In genomic region chr2:102699921-102700320, GRCm38 (mm10) we compare ENCODE assay signal across 35 mouse cellular contexts. TPM values are rescaled to one million over a fixed set of nuclear protein-coding genes. Genes with fewer than 3 reads are reported as not detected.
"Had no signal": no experiment of that assay in that cellular context is flagged by ENCODE, and none has a peak within 500 bp of the region (broad histone marks: within the 10 kb centered on the region; RNA-seq: fewer than 3 reads in every experiment).

No protein-coding gene starts in this region.

- H3K4me2 ChIP-seq: heart, embryonic 12.5 days; heart, embryonic 13.5 days; heart, embryonic 15.5 days; hindbrain, embryonic 12.5 days; hindbrain, embryonic 13.5 days; hindbrain, embryonic 14.5 days; hindbrain, embryonic 15.5 days; intestine, embryonic 15.5 days; kidney, embryonic 15.5 days had no signal

- H3K9ac ChIP-seq: heart, embryonic 12.5 days; heart, embryonic 13.5 days; heart, embryonic 15.5 days; hindbrain, embryonic 12.5 days; hindbrain, embryonic 13.5 days; hindbrain, embryonic 14.5 days; hindbrain, embryonic 15.5 days; intestine, embryonic 15.5 days; kidney, embryonic 15.5 days had no signal

- H3K4me3 ChIP-seq: heart, embryonic 12.5 days; heart, embryonic 13.5 days; heart, embryonic 15.5 days; hindbrain, embryonic 10.5 days; hindbrain, embryonic 12.5 days; hindbrain, embryonic 13.5 days; hindbrain, embryonic 15.5 days; intestine, embryonic 15.5 days; kidney, embryonic 15.5 days; layer of hippocampus, adult 2 months; left cerebral cortex, adult 2 months had no signal

- H3K4me1 ChIP-seq: heart, embryonic 13.5 days; heart, embryonic 15.5 days; hindbrain, embryonic 10.5 days; hindbrain, embryonic 12.5 days; hindbrain, embryonic 13.5 days; hindbrain, embryonic 15.5 days; intestine, embryonic 15.5 days; kidney, embryonic 15.5 days had no signal

- DNase-seq: heart, postnatal 10 days; heart, postnatal 14 days; heart, postnatal 36 days; heart, postnatal 4 days; kidney, adult 11 months; kidney, adult 18-20 months; kidney, adult 2 months; kidney, adult 8-10 months; kidney, adult 9 months; kidney, postnatal 10 days; kidney, postnatal 14 days; kidney, postnatal 25 days; kidney, postnatal 36 days; kidney, postnatal 4 days; layer of hippocampus, adult 9-11 months; layer of hippocampus, postnatal 36 days had no signal

- H3K9me3 ChIP-seq: heart, embryonic 12.5 days; heart, embryonic 13.5 days; heart, embryonic 15.5 days; hindbrain, embryonic 10.5 days; hindbrain, embryonic 12.5 days; hindbrain, embryonic 13.5 days; hindbrain, embryonic 15.5 days; intestine, embryonic 15.5 days; kidney, embryonic 15.5 days had no signal

- ATAC-seq: hindbrain, embryonic 16.5 days; hindbrain, postnatal 0 days; inflammation-experienced regulatory T-cells, adult 6 months; intestine, embryonic 15.5 days; intestine, embryonic 16.5 days; intestine, postnatal 0 days had no signal

- H3K27ac ChIP-seq: heart, embryonic 13.5 days; heart, embryonic 15.5 days; hindbrain, embryonic 10.5 days; hindbrain, embryonic 12.5 days; hindbrain, embryonic 13.5 days; hindbrain, embryonic 14.5 days; hindbrain, embryonic 15.5 days; hindbrain, postnatal 0 days; intestine, embryonic 15.5 days; kidney, embryonic 15.5 days; kidney, postnatal 0 days; layer of hippocampus, adult 2 months had no signal

- H3K36me3 ChIP-seq: heart, embryonic 12.5 days; heart, embryonic 13.5 days; heart, embryonic 15.5 days; hindbrain, embryonic 10.5 days; hindbrain, embryonic 12.5 days; hindbrain, embryonic 13.5 days; hindbrain, embryonic 15.5 days; intestine, embryonic 15.5 days; kidney, embryonic 15.5 days had no signal

- H3K27me3 ChIP-seq: heart, embryonic 12.5 days; heart, embryonic 13.5 days; heart, embryonic 15.5 days; hindbrain, embryonic 12.5 days; hindbrain, embryonic 13.5 days; hindbrain, embryonic 15.5 days; intestine, embryonic 15.5 days; kidney, embryonic 15.5 days had no signal

RNA-seq across cellular contexts. Expression of gene Slc1a2, which starts 41.5 kb away (rescaled TPM):
- total RNA-seq: hematopoietic stem cell, adult 5-6 weeks had no signal
